Mouse (Mus musculus) midbrain, postnatal 0 days (tissue): ENCODE data around the gene Prkce. TPM values are rescaled to one million over a fixed set of nuclear protein-coding genes. Genes with fewer than 3 reads are reported as not detected.

Source experiments
- ATAC-seq: fragments of 200-750 bp; cut with Nextera tagmentation; 2 replicates; pipeline ENCODE4 v1.8.0; 2017; ENCODE audit warnings: moderate number of reproducible peaks, mild to moderate bottlenecking, moderate TSS enrichment, moderate library complexity; ENCODE audit not compliant: low FRiP score
- DNase-seq: peaks from one replicate; pipeline ENCODE4 v3.0.0-alpha.2; 2015; ENCODE audit warnings: low spot score
- H3K27ac ChIP-seq: fragments of 300-500 bp; sonication (generic); 2 replicates; pipeline ENCODE4 v1.5.1; 2014; ENCODE audit warnings: low read depth, mild to moderate bottlenecking, low read length, mixed read lengths
- H3K27me3 ChIP-seq: fragments of 300-500 bp; sonication (generic); 2 replicates; pipeline ENCODE4 v1.6.1; 2014; ENCODE audit warnings: low read length, control low read depth, mixed read lengths; ENCODE audit not compliant: insufficient read depth
- H3K36me3 ChIP-seq: fragments of 300-500 bp; sonication (generic); 2 replicates; pipeline ENCODE4 v1.6.1; 2014; ENCODE audit warnings: low read length, control low read depth, mixed read lengths; ENCODE audit not compliant: insufficient read depth
- H3K4me1 ChIP-seq: fragments of 300-500 bp; sonication (generic); 2 replicates; pipeline ENCODE4 v1.6.1; 2014; ENCODE audit warnings: mild to moderate bottlenecking, control low read depth, antibody characterized with exemption, low read length, mixed read lengths; ENCODE audit not compliant: insufficient read depth
- H3K4me2 ChIP-seq: fragments of 300-500 bp; sonication (generic); 2 replicates; pipeline ENCODE4 v1.6.1; 2014; ENCODE audit warnings: low read depth, mild to moderate bottlenecking, low read length, mixed read lengths; ENCODE audit not compliant: poor library complexity, severe bottlenecking
- H3K4me3 ChIP-seq: fragments of 300-500 bp; sonication (generic); 2 replicates; pipeline ENCODE4 v1.5.1; 2014; ENCODE audit warnings: low read depth, mild to moderate bottlenecking, low read length, moderate library complexity
- H3K9ac ChIP-seq: fragments of 300-500 bp; sonication (generic); replicated peaks from 2 replicates; pipeline ENCODE4 v1.6.1; 2014; ENCODE audit warnings: mild to moderate bottlenecking, low read length, moderate library complexity, mixed read lengths; ENCODE audit not compliant: poor library complexity, severe bottlenecking
- H3K9me3 ChIP-seq: fragments of 300-500 bp; sonication (generic); 2 replicates; pipeline ENCODE4 v1.6.1; 2016; ENCODE audit warnings: low read length, control low read depth
- CTCF ChIP-seq: IDR thresholded peaks from 2 replicates; pipeline ENCODE4 v1.5.1; 2016; ENCODE audit warnings: antibody characterized with exemption, mild to moderate bottlenecking
- WGBS: fragments of 180-500 bp; shearing (Covaris S2); extraction: QIAGEN DNeasy Blood & Tissue Kit; methylation state at CpG from one replicate; pipeline ENCODE4 v1.1.7; 2014; 5-methylcytosine and 5-hydroxymethylcytosine counted together
- polyA plus RNA-seq: library from polyadenylated mRNA; unstranded; fragments of >200 nt; fragmentation: Nextera tagmentation; extraction: Ambion mirVana; gene quantifications from 2 replicates; pipeline ENCODE4 v1.2.1, GENCODE M21; 2015
- total RNA-seq: library from RNA; depleted of rRNA; stranded (reverse); fragments of >200 nt; gene quantifications from 2 replicates; pipeline ENCODE4 v1.2.3, GENCODE M21; 2014

Gene Prkce
- total and polyA plus RNA-seq, 2 experiments from 2014 or later, result 61.0 to 64.5 TPM

GRCm38 (mm10) chr17:86479406-86479805, 311.8 kb downstream of the Prkce start:
- ATAC-seq (no peak), DNase-seq (no peak)
- Histone ChIP-seq H3K27ac (no peak overlapping the region), H3K4me3 (no peak overlapping the region), H3K27me3 (no peaks in the 10 kb centered on the region), H3K9me3 (no peaks in the 10 kb centered on the region), H3K4me1 (no peaks in the 10 kb centered on the region), H3K36me3 (0 out of 2 replicates have a peak, but pooled peaks cover 8% of the 10 kb centered on the region), H3K4me2 (no peak overlapping the region), H3K9ac (no peak overlapping the region)
- WGBS, result 83% methylated on average over 10 of the region's 10 CpGs
- no peak for TF ChIP-seq CTCF

GRCm38 (mm10) chr17:86482675-86483074, 315.1 kb downstream of the Prkce start:
- no peaks in the 10 kb centered on the region for H3K27me3 ChIP-seq
- 0 out of 2 replicates have a peak, but pooled peaks cover 8% of the 10 kb centered on the region for H3K36me3 ChIP-seq
- no peak for DNase-seq
- no peak overlapping the region for H3K4me3 ChIP-seq
- TF ChIP-seq CTCF, result no peak
- H3K9ac ChIP-seq, result no peak overlapping the region
- ATAC-seq, result no peak
- H3K4me1 ChIP-seq, result no peaks in the 10 kb centered on the region
- H3K4me2 ChIP-seq, result no peak overlapping the region
- 86% methylated on average over 10 of the region's 10 CpGs for WGBS
- no peak overlapping the region for H3K27ac ChIP-seq
- H3K9me3 ChIP-seq, result no peaks in the 10 kb centered on the region

- Histone ChIP-seq H3K9me3 (no peaks in the 10 kb centered on the region), H3K4me1 (no peaks in the 10 kb centered on the region), H3K9ac (no peak overlapping the region), H3K27ac (no peak overlapping the region), H3K4me2 (no peak overlapping the region), H3K27me3 (no peaks in the 10 kb centered on the region), H3K4me3 (no peak overlapping the region), H3K36me3 (0 out of 2 replicates have a peak, but pooled peaks cover 8% of the 10 kb centered on the region)
- TF ChIP-seq CTCF, result peak; percentile 90
- ATAC-seq (0 out of 2 replicates have a peak, but pooled peaks have one; percentile 62), DNase-seq (peak; percentile 80)
- 7% methylated on average over 3 of the region's 3 CpGs for WGBS
Observed at GRCm38 (mm10) chr17:86484087-86484737, 316.6 kb downstream of the Prkce start.

- no peak for ATAC-seq
Observed at GRCm38 (mm10) chr17:86486657-86487056, 319.1 kb downstream of the Prkce start.

GRCm38 (mm10) chr17:86487450-86487849, 319.9 kb downstream of the Prkce start:
- H3K27me3 ChIP-seq, result no peaks in the 10 kb centered on the region
- TF ChIP-seq CTCF, result no peak
- H3K4me1 ChIP-seq, result no peaks in the 10 kb centered on the region
- 0 out of 2 replicates have a peak, but pooled peaks cover 3% of the 10 kb centered on the region for H3K36me3 ChIP-seq
- no peak for ATAC-seq
- H3K9ac ChIP-seq, result no peak overlapping the region
- no peaks in the 10 kb centered on the region for H3K9me3 ChIP-seq
- WGBS, result 72% methylated on average over 3 of the region's 3 CpGs
- no peak for DNase-seq
- no peak overlapping the region for H3K27ac ChIP-seq
- H3K4me2 ChIP-seq, result no peak overlapping the region
- H3K4me3 ChIP-seq, result no peak overlapping the region

More at GRCm38 (mm10) chr17:86486657-86487056, 319.1 kb downstream of the Prkce start:
- Histone ChIP-seq H3K4me3 (no peak overlapping the region), H3K4me1 (no peaks in the 10 kb centered on the region), H3K9ac (no peak overlapping the region), H3K27me3 (no peaks in the 10 kb centered on the region), H3K27ac (no peak overlapping the region), H3K4me2 (no peak overlapping the region), H3K9me3 (no peaks in the 10 kb centered on the region), H3K36me3 (0 out of 2 replicates have a peak, but pooled peaks cover 6% of the 10 kb centered on the region)
- WGBS, result 82% methylated on average over 5 of the region's 5 CpGs
- DNase-seq, result no peak
- TF ChIP-seq CTCF, result no peak

- H3K4me1 ChIP-seq, result no peaks in the 10 kb centered on the region
- H3K9ac ChIP-seq, result no peak overlapping the region
- H3K27ac ChIP-seq, result no peak overlapping the region
- H3K36me3 ChIP-seq, result 0 out of 2 replicates have a peak, but pooled peaks cover 4% of the 10 kb centered on the region
- 89% methylated on average over 10 of the region's 10 CpGs for WGBS
- H3K4me3 ChIP-seq, result no peak overlapping the region
- ATAC-seq (no peak), DNase-seq (no peak)
- no peaks in the 10 kb centered on the region for H3K27me3 ChIP-seq
- H3K9me3 ChIP-seq, result no peaks in the 10 kb centered on the region
- H3K4me2 ChIP-seq, result no peak overlapping the region
- TF ChIP-seq CTCF, result no peak
Observed at GRCm38 (mm10) chr17:86489827-86490226, 322.2 kb downstream of the Prkce start.
